Mouse (Mus musculus) thymus, adult 2 months (tissue): ENCODE results near the gene Ubtd1.

Source experiments
- CTCF ChIP-seq: fragments of 200-500 bp; IDR thresholded peaks from 2 replicates; pipeline ENCODE4 v1.5.1; 2012; ENCODE audit warnings: mild to moderate bottlenecking, control low read depth, low read length, moderate library complexity, borderline replicate concordance; ENCODE audit not compliant: control insufficient read depth, poor library complexity, insufficient read depth; ENCODE audit errors: extremely low read depth
- POLR2A ChIP-seq: fragments of 200-500 bp; IDR thresholded peaks from 2 replicates; pipeline ENCODE4 v1.6.1; 2012; ENCODE audit warnings: mild to moderate bottlenecking, low read length, control low read depth, moderate library complexity; ENCODE audit not compliant: control insufficient read depth, poor library complexity, insufficient read depth; ENCODE audit errors: extremely low read depth

DNA sequence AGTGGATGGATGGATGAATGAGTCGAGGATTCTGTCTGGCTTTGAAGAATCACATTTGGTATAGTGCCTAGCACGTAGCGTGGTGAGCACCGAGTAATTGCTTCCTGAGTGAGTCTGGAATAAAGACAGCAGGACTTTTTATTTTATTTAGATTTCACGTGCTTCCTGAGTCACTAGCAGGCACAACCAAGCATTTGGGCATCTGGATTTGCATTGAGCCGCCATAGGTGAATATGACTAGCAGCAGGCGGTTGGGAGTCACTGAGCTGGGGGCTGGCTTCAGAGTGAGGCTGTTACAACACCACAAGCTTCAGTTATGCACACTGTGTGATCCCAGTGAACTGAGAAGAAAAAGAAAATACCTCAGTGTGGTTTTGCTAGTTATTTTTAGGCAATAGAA, 27.5 kb downstream of the Ubtd1 start:
- TF ChIP-seq POLR2A = no peak
- TF ChIP-seq CTCF = no peak
